Mouse (Mus musculus): Measurements from ENCODE around the gene Chn2. TPM values are rescaled to one million over a fixed set of nuclear protein-coding genes. Genes with fewer than 3 reads are reported as not detected.

Gene Chn2
- polyA plus RNA-seq, 1 experiment = 8.5 TPM

GRCm38 (mm10) chr6:54206221-54206738 is 166.9 kb downstream of the Chn2 start:
- no peak for TF ChIP-seq POLR2A (IDR thresholded peaks at IDR 0.05; ENCODE audit: borderline replicate concordance, extremely low read depth, low read depth, low read length)
- TF ChIP-seq CTCF (IDR thresholded peaks at IDR 0.05; ENCODE audit: insufficient read depth, low read length) = no peak
- 77% methylated on average over 6 of the region's 6 CpGs for WGBS
- H3K4me3 ChIP-seq (replicated peaks; ENCODE audit: extremely low read depth, low read depth, low read length) = no peak overlapping the region
- peaks cover 11% of the 10 kb centered on the region for H3K4me1 ChIP-seq (ENCODE audit: control insufficient read depth, insufficient read depth, low read length)
- no peak for DNase-seq

- peaks cover 3% of the 10 kb centered on the region; the same call in 1 of the 2 replicates for H3K4me1 ChIP-seq (ENCODE audit: control insufficient read depth, insufficient read depth, low read length)
- H3K4me3 ChIP-seq (replicated peaks; ENCODE audit: extremely low read depth, low read depth, low read length) = no peak overlapping the region
- WGBS = 87% methylated on average over 8 of the region's 8 CpGs
- no peak for TF ChIP-seq POLR2A (IDR thresholded peaks at IDR 0.05; ENCODE audit: borderline replicate concordance, extremely low read depth, low read depth, low read length)
- no peak for TF ChIP-seq CTCF (IDR thresholded peaks at IDR 0.05; ENCODE audit: insufficient read depth, low read length)
- DNase-seq = no peak
These were observed 169.4 kb downstream of the Chn2 start for GRCm38 (mm10) chr6:54208786-54209185.

GRCm38 (mm10) chr6:54210971-54211370 is 171.6 kb downstream of the Chn2 start:
- no peak for TF ChIP-seq POLR2A (IDR thresholded peaks at IDR 0.05; ENCODE audit: borderline replicate concordance, extremely low read depth, low read depth, low read length)
- TF ChIP-seq CTCF (IDR thresholded peaks at IDR 0.05; ENCODE audit: insufficient read depth, low read length) = no peak
- DNase-seq = no peak
- Histone ChIP-seq H3K4me1 (ENCODE audit: control insufficient read depth, insufficient read depth, low read length) (no peaks in the 10 kb centered on the region), H3K4me3 (replicated peaks; ENCODE audit: extremely low read depth, low read depth, low read length) (no peak overlapping the region)
- WGBS = 72% methylated on average over 4 of the region's 4 CpGs

- no peak for DNase-seq
- 83% methylated on average over 7 of the region's 7 CpGs for WGBS
- H3K4me1 ChIP-seq (ENCODE audit: control insufficient read depth, insufficient read depth, low read length) = no peaks in the 10 kb centered on the region
- no peak overlapping the region for H3K4me3 ChIP-seq (replicated peaks; ENCODE audit: extremely low read depth, low read depth, low read length)
- TF ChIP-seq POLR2A (IDR thresholded peaks at IDR 0.05; ENCODE audit: borderline replicate concordance, extremely low read depth, low read depth, low read length) = no peak
- TF ChIP-seq CTCF (IDR thresholded peaks at IDR 0.05; ENCODE audit: insufficient read depth, low read length) = no peak
These were observed 172.6 kb downstream of the Chn2 start for GRCm38 (mm10) chr6:54211939-54212338.

GRCm38 (mm10) chr6:54213743-54214142 is 174.4 kb downstream of the Chn2 start:
- DNase-seq = no peak
- TF ChIP-seq CTCF (IDR thresholded peaks at IDR 0.05; ENCODE audit: insufficient read depth, low read length) = no peak
- TF ChIP-seq POLR2A (IDR thresholded peaks at IDR 0.05; ENCODE audit: borderline replicate concordance, extremely low read depth, low read depth, low read length) = no peak
- Histone ChIP-seq H3K4me3 (replicated peaks; ENCODE audit: extremely low read depth, low read depth, low read length) (no peak overlapping the region), H3K4me1 (ENCODE audit: control insufficient read depth, insufficient read depth, low read length) (no peaks in the 10 kb centered on the region)
- 83% methylated on average over 7 of the region's 7 CpGs for WGBS

- no peak for DNase-seq
- 69% methylated on average over 8 of the region's 8 CpGs for WGBS
- Histone ChIP-seq H3K4me1 (ENCODE audit: control insufficient read depth, insufficient read depth, low read length) (no peaks in the 10 kb centered on the region), H3K4me3 (replicated peaks; ENCODE audit: extremely low read depth, low read depth, low read length) (no peak overlapping the region)
- TF ChIP-seq CTCF (IDR thresholded peaks at IDR 0.05; ENCODE audit: insufficient read depth, low read length) (no peak), POLR2A (IDR thresholded peaks at IDR 0.05; ENCODE audit: borderline replicate concordance, extremely low read depth, low read depth, low read length) (no peak)
These were observed 176.3 kb downstream of the Chn2 start for GRCm38 (mm10) chr6:54215636-54216035.

- H3K4me3 ChIP-seq (replicated peaks; ENCODE audit: extremely low read depth, low read depth, low read length) = no peak overlapping the region
- TF ChIP-seq CTCF (IDR thresholded peaks at IDR 0.05; ENCODE audit: insufficient read depth, low read length) = no peak
- no peak for TF ChIP-seq POLR2A (IDR thresholded peaks at IDR 0.05; ENCODE audit: borderline replicate concordance, extremely low read depth, low read depth, low read length)
- H3K4me1 ChIP-seq (ENCODE audit: control insufficient read depth, insufficient read depth, low read length) = no peaks in the 10 kb centered on the region
- no peak for DNase-seq
- 77% methylated on average over 5 of the region's 5 CpGs for WGBS
These were observed 177.2 kb downstream of the Chn2 start for GRCm38 (mm10) chr6:54216512-54216911.

GRCm38 (mm10) chr6:54220124-54220523 is 180.8 kb downstream of the Chn2 start:
- DNase-seq = no peak
- H3K4me1 ChIP-seq (ENCODE audit: control insufficient read depth, insufficient read depth, low read length) = no peaks in the 10 kb centered on the region
- no peak overlapping the region for H3K4me3 ChIP-seq (replicated peaks; ENCODE audit: extremely low read depth, low read depth, low read length)
- TF ChIP-seq POLR2A (IDR thresholded peaks at IDR 0.05; ENCODE audit: borderline replicate concordance, extremely low read depth, low read depth, low read length) (no peak), CTCF (IDR thresholded peaks at IDR 0.05; ENCODE audit: insufficient read depth, low read length) (no peak)
- 70% methylated on average over 14 of the region's 14 CpGs for WGBS

- WGBS = 96% methylated on average over 4 of the region's 4 CpGs
- Histone ChIP-seq H3K4me1 (ENCODE audit: control insufficient read depth, insufficient read depth, low read length) (no peaks in the 10 kb centered on the region), H3K4me3 (replicated peaks; ENCODE audit: extremely low read depth, low read depth, low read length) (no peak overlapping the region)
- TF ChIP-seq CTCF (IDR thresholded peaks at IDR 0.05; ENCODE audit: insufficient read depth, low read length) = no peak
- no peak for TF ChIP-seq POLR2A (IDR thresholded peaks at IDR 0.05; ENCODE audit: borderline replicate concordance, extremely low read depth, low read depth, low read length)
- DNase-seq = no peak
These were observed 184.2 kb downstream of the Chn2 start for GRCm38 (mm10) chr6:54223529-54223928.

GRCm38 (mm10) chr6:54224325-54224724 is 185.0 kb downstream of the Chn2 start:
- H3K4me1 ChIP-seq (ENCODE audit: control insufficient read depth, insufficient read depth, low read length) = no peaks in the 10 kb centered on the region
- no peak overlapping the region for H3K4me3 ChIP-seq (replicated peaks; ENCODE audit: extremely low read depth, low read depth, low read length)
- TF ChIP-seq POLR2A (IDR thresholded peaks at IDR 0.05; ENCODE audit: borderline replicate concordance, extremely low read depth, low read depth, low read length) = no peak
- WGBS = 76% methylated on average over 11 of the region's 11 CpGs
- DNase-seq = no peak

Measured in lung, adult 2 months (tissue).